Mouse (Mus musculus) right cerebral cortex, adult 2 months (tissue): Measurements from ENCODE around the gene Gbp2.
A peak's percentile ranks its signal among the peaks of the same experiment; 100 is the strongest.
"Not testable (repeated sequence)": the region's sequence is repeated elsewhere in the genome, so short reads cannot be mapped to it uniquely, and the experiment has no call there.

ENCODE experiments used
- DNase-seq, 2 experiments: peaks; one replicate each; pipeline ENCODE4 v3.0.0; 2021 to 2022; ENCODE audit warnings: low spot score in 2 of 2

The Gbp2 gene

GRCm38 (mm10) chr3:142620111-142620955 lies at the start of gene Gbp2:
TSS of gene Gbp2 (plus strand) at chr3:142620602.
- no peak for DNase-seq

- DNase-seq, result no peak
These were observed 49.7 kb upstream of the Gbp2 start for GRCm38 (mm10) chr3:142570738-142571137.

GRCm38 (mm10) chr3:142577108-142577507 lies 43.3 kb upstream of the Gbp2 start:
- no peak for DNase-seq

- no peak for DNase-seq
These were observed 42.1 kb upstream of the Gbp2 start for GRCm38 (mm10) chr3:142578342-142578741.

GRCm38 (mm10) chr3:142583067-142583466 lies 37.3 kb upstream of the Gbp2 start:
- no peak for DNase-seq

- DNase-seq, result no peak
These were observed 33.0 kb upstream of the Gbp2 start for GRCm38 (mm10) chr3:142587386-142587785.

- no peak for DNase-seq
These were observed 31.5 kb upstream of the Gbp2 start for GRCm38 (mm10) chr3:142588888-142589287.

GRCm38 (mm10) chr3:142590431-142591067 lies 29.9 kb upstream of the Gbp2 start:
- DNase-seq, result no peak

- no peak for DNase-seq
These were observed 25.9 kb upstream of the Gbp2 start, which contains the start of gene Gbp2b for GRCm38 (mm10) chr3:142594547-142594946. TSS of gene Gbp2b (plus strand) at chr3:142594847.

- no peak for DNase-seq
These were observed 22.5 kb upstream of the Gbp2 start for GRCm38 (mm10) chr3:142597923-142598322.

- no peak for DNase-seq
These were observed 18.7 kb upstream of the Gbp2 start for GRCm38 (mm10) chr3:142601675-142602074.

- no peak for DNase-seq
These were observed 1.7 kb upstream of the Gbp2 start for GRCm38 (mm10) chr3:142618658-142619057.

- no peak for DNase-seq
These were observed 796 bp upstream of the Gbp2 start for GRCm38 (mm10) chr3:142619606-142620005.

- DNase-seq, result no peak
These were observed 657 bp downstream of the Gbp2 start for GRCm38 (mm10) chr3:142620956-142621562.

- no peak for DNase-seq
These were observed 10.0 kb downstream of the Gbp2 start for GRCm38 (mm10) chr3:142630385-142630784.

GRCm38 (mm10) chr3:142640201-142640600 lies 19.8 kb downstream of the Gbp2 start:
- peak; percentile 45 to 55 for DNase-seq

GRCm38 (mm10) chr3:142645949-142646348 lies 25.5 kb downstream of the Gbp2 start:
- peak; percentile 78 to 84 for DNase-seq

GRCm38 (mm10) chr3:142647836-142648235 lies 27.4 kb downstream of the Gbp2 start:
- DNase-seq, result not testable (repeated sequence)

GRCm38 (mm10) chr3:142650205-142650604 lies 29.8 kb downstream of the Gbp2 start:
- DNase-seq, result no peak

GRCm38 (mm10) chr3:142664723-142665122 lies 44.3 kb downstream of the Gbp2 start:
- DNase-seq, result no peak

- no peak for DNase-seq
These were observed 54.2 kb downstream of the Gbp2 start for GRCm38 (mm10) chr3:142674607-142675006.
